Mouse (Mus musculus) adrenal gland (tissue): Measurements from ENCODE around the gene Asb8.

ENCODE experiments used
- intact Hi-C: fragments of 180-260 bp; cut with DNase I; formaldehyde crosslinking; loops from one replicate; pipeline ENCODE4 v1.15.1; 2025

The Asb8 gene

GRCm38 (mm10) chr15:98131001-98131400, 34.4 kb downstream of the Asb8 start:
- intact Hi-C loops: no loop called here

- intact Hi-C loops: no loop called here
These were observed 44.6 kb downstream of the Asb8 start for GRCm38 (mm10) chr15:98120831-98121230.

- intact Hi-C loops: no loop called here
These were observed 46.1 kb downstream of the Asb8 start for GRCm38 (mm10) chr15:98119363-98119762.

GRCm38 (mm10) chr15:98116287-98116686, 49.1 kb downstream of the Asb8 start:
- intact Hi-C loops: no loop called here

GRCm38 (mm10) chr15:98115779-98116163, 49.7 kb downstream of the Asb8 start:
- intact Hi-C loops: no loop called here

- intact Hi-C loops: no loop called here
These were observed 50.3 kb downstream of the Asb8 start for GRCm38 (mm10) chr15:98114852-98115778.

- intact Hi-C loops: no loop called here
These were observed 51.1 kb downstream of the Asb8 start for GRCm38 (mm10) chr15:98114098-98114851.

GRCm38 (mm10) chr15:98111791-98112190, 53.6 kb downstream of the Asb8 start:
- intact Hi-C loops: no loop called here

- intact Hi-C loops: no loop called here
These were observed 56.9 kb downstream of the Asb8 start for GRCm38 (mm10) chr15:98108297-98109152.

GRCm38 (mm10) chr15:98107703-98108296, 57.6 kb downstream of the Asb8 start:
- intact Hi-C loops: no loop called here

GRCm38 (mm10) chr15:98107230-98107629, 58.2 kb downstream of the Asb8 start:
- intact Hi-C loops: no loop called here

- intact Hi-C loops: no loop called here
These were observed 58.9 kb downstream of the Asb8 start for GRCm38 (mm10) chr15:98106506-98106905.

GRCm38 (mm10) chr15:98102401-98102800, 63.0 kb downstream of the Asb8 start:
- intact Hi-C loops: no loop called here

- intact Hi-C loops: no loop called here
These were observed 66.9 kb downstream of the Asb8 start for GRCm38 (mm10) chr15:98098519-98098918.

- intact Hi-C loops: no loop called here
These were observed 68.5 kb downstream of the Asb8 start for GRCm38 (mm10) chr15:98096957-98097356.

- intact Hi-C loops: no loop called here
These were observed 70.5 kb downstream of the Asb8 start for GRCm38 (mm10) chr15:98094905-98095304.

GRCm38 (mm10) chr15:98093121-98094011, 72.1 kb downstream of the Asb8 start, which contains the start of gene Senp1:
TSS of gene Senp1 (minus strand) at chr15:98093744.
- intact Hi-C loops: no loop called here

GRCm38 (mm10) chr15:98092372-98093120, 72.9 kb downstream of the Asb8 start, which contains the start of gene Pfkm:
TSS of gene Pfkm (plus strand) at chr15:98092589.
- intact Hi-C loops: no loop called here

GRCm38 (mm10) chr15:98091841-98092240, 73.6 kb downstream of the Asb8 start:
- intact Hi-C loops: no loop called here
